Mouse (Mus musculus) ES-Bruce4 (cell line): Measurements from ENCODE around the gene Atf4.

Experiments
- EP300 ChIP-seq: IDR thresholded peaks from 2 replicates; pipeline ENCODE4 v1.6.1; 2011; ENCODE audit warnings: low read depth, low read length; ENCODE audit not compliant: insufficient read depth
- POLR2A ChIP-seq: IDR thresholded peaks from one replicate; pipeline ENCODE4 v1.8.1; 2011; ENCODE audit warnings: low read length; ENCODE audit not compliant: insufficient read depth

DNA sequence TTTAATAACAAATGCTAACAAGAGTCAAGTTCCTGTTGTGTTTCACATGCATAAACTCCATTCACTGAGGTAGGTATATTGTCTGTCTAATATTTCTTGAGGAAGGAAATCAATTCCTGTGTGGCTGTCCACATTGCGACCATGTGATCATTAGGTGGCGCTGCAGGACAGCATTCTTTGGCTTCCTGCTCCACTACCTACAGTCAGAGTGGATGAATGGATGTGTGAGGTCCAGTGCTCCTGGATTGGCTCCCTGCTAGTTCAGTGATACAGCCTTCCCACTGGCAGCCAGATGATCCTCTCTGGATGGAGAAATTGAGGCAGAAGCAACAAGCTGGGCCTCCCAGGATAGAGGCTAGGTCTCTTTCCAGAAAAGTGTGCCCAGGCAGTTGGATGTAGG, 11.3 kb downstream of the Atf4 start:
- TF ChIP-seq EP300 = no peak
- TF ChIP-seq POLR2A = no peak
